8 mouse cellular contexts compared by ENCODE assay signal in the genomic region with DNA sequence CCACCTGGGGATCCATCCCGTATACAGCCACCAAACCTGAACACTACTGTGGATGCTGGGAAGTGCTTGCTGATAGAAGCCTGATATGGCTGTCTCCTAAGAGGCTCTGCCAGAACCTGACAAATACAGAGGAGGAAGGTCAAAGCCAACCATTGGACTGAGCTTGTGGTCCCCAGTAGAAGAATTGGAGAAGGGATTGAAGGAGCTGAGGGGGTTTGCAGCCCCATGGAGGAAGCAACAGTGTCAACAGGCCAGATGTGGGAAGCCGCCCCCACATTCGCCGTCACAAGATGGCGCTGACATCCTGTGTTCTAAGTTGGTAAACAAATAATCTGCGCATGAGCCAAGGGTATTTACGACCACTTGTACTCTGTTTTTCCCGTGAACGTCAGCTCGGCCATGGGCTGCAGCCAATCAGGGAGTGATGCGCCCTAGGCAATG. TPM values are rescaled to one million over a fixed set of nuclear protein-coding genes. Genes with fewer than 3 reads are reported as not detected.
A peak's percentile ranks its signal among the peaks of the same experiment; 100 is the strongest.
DNase-seq lines count a peak whose midpoint lies in the region; ATAC-seq lines count a peak whose summit lies in the region.
"Not testable (repeated sequence)": the region's sequence is repeated elsewhere in the genome, so short reads cannot be mapped to it uniquely, and the experiment has no call there.

No protein-coding gene starts in this region.

- H3K27ac ChIP-seq in embryonic facial prominence, embryonic 14.5 days (replicated peaks; ENCODE audit: low read depth, low read length); neural tube, embryonic 15.5 days (replicated peaks): not testable (repeated sequence)
- H3K27ac ChIP-seq in limb, embryonic 12.5 days: peak overlapping the region; percentile 12; the same call in 1 of the 2 replicates

- not testable (repeated sequence) for H3K9me3 ChIP-seq in embryonic facial prominence, embryonic 14.5 days (ENCODE audit: control insufficient read depth, low read length); limb, embryonic 12.5 days; neural tube, embryonic 15.5 days (replicated peaks)

- not testable (repeated sequence) for H3K27me3 ChIP-seq in embryonic facial prominence, embryonic 14.5 days (replicated peaks; ENCODE audit: control insufficient read depth, insufficient read depth, low read length); limb, embryonic 12.5 days; neural tube, embryonic 15.5 days (replicated peaks)

- 0 out of 2 replicates have a peak overlapping the region, but pooled peaks have one; percentile 15 for H3K4me2 ChIP-seq in embryonic facial prominence, embryonic 14.5 days (ENCODE audit: low read depth, low read length)
- peak overlapping the region; percentile 40; the same call in 1 of the 2 replicates for H3K4me2 ChIP-seq in limb, embryonic 12.5 days
- peak overlapping the region; percentile 35 for H3K4me2 ChIP-seq in neural tube, embryonic 15.5 days

- not testable (repeated sequence) for H3K4me3 ChIP-seq in embryonic facial prominence, embryonic 14.5 days (ENCODE audit: low read depth, low read length)
- peak overlapping the region; percentile 22 for H3K4me3 ChIP-seq in limb, embryonic 12.5 days (replicated peaks)
- peak overlapping the region; percentile 12; the same call in 1 of the 2 replicates for H3K4me3 ChIP-seq in neural tube, embryonic 15.5 days (replicated peaks)

- not testable (repeated sequence) for H3K36me3 ChIP-seq in embryonic facial prominence, embryonic 14.5 days (ENCODE audit: control insufficient read depth, insufficient read depth, low read length); limb, embryonic 12.5 days; neural tube, embryonic 15.5 days

- ATAC-seq in embryonic facial prominence, embryonic 14.5 days (ENCODE audit: low read depth): peak; percentile 55; the same call in 1 of the 2 replicates
- ATAC-seq in inflammation-experienced regulatory T-cells, adult 6 months: peak; percentile 92
- ATAC-seq in limb, embryonic 12.5 days (ENCODE audit: insufficient number of reproducible peaks, insufficient read depth, low FRiP score, low TSS enrichment, low read depth): peak; percentile 47; the same call in 1 of the 2 replicates
- ATAC-seq in neural tube, embryonic 15.5 days (ENCODE audit: low FRiP score): peak; percentile 77

- not testable (repeated sequence) for H3K9ac ChIP-seq in embryonic facial prominence, embryonic 14.5 days (ENCODE audit: low read depth, low read length); limb, embryonic 12.5 days (replicated peaks); neural tube, embryonic 15.5 days (replicated peaks)

- not testable (repeated sequence) for H3K4me1 ChIP-seq in embryonic facial prominence, embryonic 14.5 days (ENCODE audit: control insufficient read depth, insufficient read depth, low read length); limb, embryonic 12.5 days (replicated peaks); neural tube, embryonic 15.5 days

- 62% methylated on average over 5 of the region's 11 CpGs for WGBS in embryonic facial prominence, embryonic 14.5 days
- 51% methylated on average over 7 of the region's 11 CpGs for WGBS in limb, embryonic 12.5 days
- 54% methylated on average over 6 of the region's 11 CpGs for WGBS in neural tube, embryonic 15.5 days

- peak; percentile 18 for DNase-seq in adrenal gland, postnatal 14 days
- DNase-seq in embryonic facial prominence, embryonic 14.5 days (ENCODE audit: low spot score): not testable (repeated sequence)
- peak; percentile 8 to 44 for DNase-seq in heart, adult 9 months (ENCODE audit: low spot score in 2 of 2)
- peak; percentile 47 for DNase-seq in lung, postnatal 36 days
- peak; percentile 23 for DNase-seq in yolk sac, embryonic 10.5 days (ENCODE audit: low spot score)

RNA-seq across cellular contexts. Expression of a gene that starts 28.4 kb away (rescaled TPM):
- 39.4 and 44.2 TPM in 2 replicates for total RNA-seq in adrenal gland, postnatal 14 days (2021)
- polyA plus RNA-seq in embryonic facial prominence, embryonic 14.5 days (2014; fragmentation: Nextera tagmentation; extraction: Ambion mirVana): 44.3 and 44.5 TPM in 2 replicates
- polyA plus RNA-seq in inflammation-experienced regulatory T-cells, adult 6 months (2017; shearing (Covaris generic)): 1 to 10 TPM; 1.6 to 4.9 (median 4.2) TPM
- polyA plus RNA-seq in limb, embryonic 12.5 days (2016; fragmentation: Nextera tagmentation; extraction: Ambion mirVana): 15.1 and 16.2 TPM in 2 replicates
- polyA plus RNA-seq in neural tube, embryonic 15.5 days (2015; fragmentation: Nextera tagmentation; extraction: Ambion mirVana): 21.2 and 25.9 TPM in 2 replicates
